ENCODE assay signal across 17 mouse cellular contexts in the genomic region with DNA sequence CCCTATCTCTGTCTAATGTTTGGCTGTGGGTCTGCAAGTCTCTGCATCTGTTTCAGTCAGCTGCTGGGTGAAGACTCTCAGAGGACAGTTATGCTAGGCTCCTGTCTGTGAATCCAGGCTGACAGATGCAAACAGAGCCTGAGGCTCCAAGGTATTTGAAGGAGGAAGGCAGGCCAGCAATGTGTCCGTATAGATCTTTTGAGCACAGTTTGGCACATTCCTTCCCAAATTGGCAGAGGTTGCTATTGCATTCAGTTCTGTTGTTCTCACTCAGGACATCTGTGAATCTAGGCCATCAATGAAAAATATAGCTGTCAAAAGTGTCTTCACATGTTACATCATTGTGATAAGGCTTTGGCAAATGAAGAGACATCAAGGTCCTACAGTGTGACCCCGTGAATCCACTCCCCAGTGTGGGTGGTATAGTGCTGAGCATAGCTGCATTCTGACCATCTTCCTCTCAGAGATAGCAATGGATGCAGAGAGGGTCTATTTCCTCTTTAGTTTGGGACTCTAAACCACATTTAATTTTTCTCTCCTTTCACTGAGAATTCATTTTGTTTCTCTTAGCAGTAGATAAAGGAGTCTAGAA.
"Had no signal": no experiment of that assay in that cellular context is flagged by ENCODE, and none has a peak within 500 bp of the region (broad histone marks: within the 10 kb centered on the region; RNA-seq: fewer than 3 reads in every experiment).

No protein-coding gene starts in this region.

- H3K9ac ChIP-seq: liver, embryonic 13.5 days; liver, embryonic 15.5 days; liver, postnatal 0 days; midbrain, embryonic 13.5 days; neural tube, embryonic 12.5 days; stomach, embryonic 15.5 days had no signal

- H3K4me3 ChIP-seq: liver, embryonic 13.5 days; liver, embryonic 15.5 days; megakaryocyte, embryonic 14.5 days; midbrain, embryonic 13.5 days; neural tube, embryonic 12.5 days; stomach, embryonic 15.5 days had no signal

- H3K4me2 ChIP-seq: liver, embryonic 11.5 days; liver, embryonic 13.5 days; liver, embryonic 15.5 days; midbrain, embryonic 11.5 days; midbrain, embryonic 13.5 days; neural tube, embryonic 12.5 days; stomach, embryonic 15.5 days had no signal

- H3K4me1 ChIP-seq: liver, embryonic 13.5 days; liver, embryonic 15.5 days; megakaryocyte, embryonic 14.5 days; midbrain, embryonic 13.5 days; neural tube, embryonic 12.5 days; stomach, embryonic 15.5 days had no signal

- H3K27me3 ChIP-seq: liver, embryonic 13.5 days; liver, embryonic 15.5 days; megakaryocyte, embryonic 14.5 days; midbrain, embryonic 13.5 days; neural tube, embryonic 12.5 days; stomach, embryonic 15.5 days had no signal

- H3K36me3 ChIP-seq: liver, embryonic 13.5 days; liver, embryonic 15.5 days; midbrain, embryonic 13.5 days; neural tube, embryonic 12.5 days; stomach, embryonic 15.5 days had no signal

- DNase-seq: liver, embryonic 13.5 days; liver, postnatal 0 days; lung, postnatal 14 days; right cerebral cortex, postnatal 14 days; thymus, adult 2 months; thymus, postnatal 25 days; thymus, postnatal 4 days had no signal

- H3K9me3 ChIP-seq: liver, embryonic 13.5 days; liver, embryonic 15.5 days; midbrain, embryonic 13.5 days; neural tube, embryonic 12.5 days; stomach, embryonic 15.5 days had no signal

- H3K27ac ChIP-seq: liver, embryonic 13.5 days; liver, embryonic 15.5 days; macrophage; midbrain, embryonic 13.5 days; neural tube, embryonic 12.5 days; stomach, embryonic 15.5 days; stomach, postnatal 0 days had no signal

- ATAC-seq: liver, postnatal 0 days; midbrain, embryonic 13.5 days; midbrain, embryonic 16.5 days had no signal
